Mouse (Mus musculus) lung, postnatal 0 days (tissue): ENCODE data around the gene B4galt5. TPM values are rescaled to one million over a fixed set of nuclear protein-coding genes. Genes with fewer than 3 reads are reported as not detected.

Source experiments
- ATAC-seq: fragments of 200-750 bp; cut with Nextera tagmentation; 2 replicates; pipeline ENCODE4 v1.8.0; 2017; ENCODE audit warnings: moderate library complexity
- DNase-seq: peaks from one replicate; pipeline ENCODE4 v3.0.0-alpha.2; 2016; ENCODE audit warnings: low spot score
- H3K27ac ChIP-seq: fragments of 300-500 bp; sonication (generic); 2 replicates; pipeline ENCODE4 v1.5.1; 2014; ENCODE audit warnings: antibody characterized with exemption, mild to moderate bottlenecking, low read length, mixed read lengths
- H3K27me3 ChIP-seq: fragments of 300-500 bp; sonication (generic); replicated peaks from 2 replicates; pipeline ENCODE4 v1.6.1; 2014; ENCODE audit warnings: low read length, mixed read lengths; ENCODE audit not compliant: insufficient read depth
- H3K36me3 ChIP-seq: fragments of 300-500 bp; sonication (generic); 2 replicates; pipeline ENCODE4 v1.6.1; 2014; ENCODE audit warnings: low read length, mixed read lengths; ENCODE audit not compliant: insufficient read depth
- H3K4me1 ChIP-seq: fragments of 300-500 bp; sonication (generic); 2 replicates; pipeline ENCODE4 v1.6.1; 2014; ENCODE audit warnings: antibody characterized with exemption, low read depth, low read length, mixed read lengths; ENCODE audit not compliant: insufficient read depth
- H3K4me2 ChIP-seq: fragments of 300-500 bp; sonication (generic); replicated peaks from 2 replicates; pipeline ENCODE4 v1.6.1; 2014; ENCODE audit warnings: low read depth, mild to moderate bottlenecking, low read length, moderate library complexity, mixed read lengths
- H3K4me3 ChIP-seq: fragments of 300-500 bp; sonication (generic); 2 replicates; pipeline ENCODE4 v1.5.1; 2014; ENCODE audit warnings: low read depth, low read length
- H3K9ac ChIP-seq: fragments of 300-500 bp; sonication (generic); replicated peaks from 2 replicates; pipeline ENCODE4 v1.6.1; 2014; ENCODE audit warnings: low read depth, mild to moderate bottlenecking
- H3K9me3 ChIP-seq: fragments of 300-500 bp; sonication (generic); 2 replicates; pipeline ENCODE4 v1.6.1; 2016; ENCODE audit warnings: low read length, mixed read lengths
- CTCF ChIP-seq: IDR thresholded peaks from 2 replicates; pipeline ENCODE4 v1.5.1; 2016; ENCODE audit warnings: antibody characterized with exemption, mild to moderate bottlenecking
- EP300 ChIP-seq: IDR thresholded peaks from 2 replicates; pipeline ENCODE4 v1.6.1; 2016; ENCODE audit warnings: antibody characterized with exemption, mild to moderate bottlenecking, control low read depth
- WGBS: fragments of 180-500 bp; shearing (Covaris S2); extraction: QIAGEN DNeasy Blood & Tissue Kit; methylation state at CpG from one replicate; pipeline ENCODE4 v1.1.7; 2014; 5-methylcytosine and 5-hydroxymethylcytosine counted together
- polyA plus RNA-seq: library from polyadenylated mRNA; unstranded; fragments of >200 nt; fragmentation: Nextera tagmentation; extraction: Ambion mirVana; gene quantifications from 2 replicates; pipeline ENCODE4 v1.2.1, GENCODE M21; 2015

The B4galt5 gene
- polyA plus RNA-seq, 1 experiment from 2014 or later: 10.3 TPM

GRCm38 (mm10) chr2:167347361-167347760 is 1.6 kb downstream of the B4galt5 start:
- H3K4me3 ChIP-seq: no peak overlapping the region; the same call in 1 of the 2 replicates
- H3K9me3 ChIP-seq: no peaks in the 10 kb centered on the region
- H3K4me1 ChIP-seq: peaks cover 12% of the 10 kb centered on the region; the same call in 1 of the 2 replicates
- WGBS: 75% methylated on average over 4 of the region's 4 CpGs
- no peak overlapping the region for H3K27ac ChIP-seq
- TF ChIP-seq CTCF (no peak), EP300 (no peak)
- H3K9ac ChIP-seq: no peak overlapping the region
- no peak for DNase-seq
- no peaks in the 10 kb centered on the region for H3K27me3 ChIP-seq
- no peaks in the 10 kb centered on the region for H3K36me3 ChIP-seq
- ATAC-seq: no peak
- peak overlapping the region; percentile 90; the same call in 1 of the 2 replicates for H3K4me2 ChIP-seq

GRCm38 (mm10) chr2:167345508-167346164 is 3.3 kb downstream of the B4galt5 start:
- H3K27me3 ChIP-seq: no peaks in the 10 kb centered on the region
- 45% methylated on average over 7 of the region's 7 CpGs for WGBS
- no peak overlapping the region for H3K27ac ChIP-seq
- no peaks in the 10 kb centered on the region for H3K9me3 ChIP-seq
- H3K4me3 ChIP-seq: no peak overlapping the region
- H3K4me2 ChIP-seq: no peak overlapping the region
- TF ChIP-seq CTCF (peak; percentile 21; the same call in 1 of the 2 replicates), EP300 (no peak)
- no peak overlapping the region for H3K9ac ChIP-seq
- DNase-seq: no peak
- ATAC-seq: no peak
- H3K36me3 ChIP-seq: no peaks in the 10 kb centered on the region
- peaks cover 10% of the 10 kb centered on the region; the same call in 1 of the 2 replicates for H3K4me1 ChIP-seq

DNA sequence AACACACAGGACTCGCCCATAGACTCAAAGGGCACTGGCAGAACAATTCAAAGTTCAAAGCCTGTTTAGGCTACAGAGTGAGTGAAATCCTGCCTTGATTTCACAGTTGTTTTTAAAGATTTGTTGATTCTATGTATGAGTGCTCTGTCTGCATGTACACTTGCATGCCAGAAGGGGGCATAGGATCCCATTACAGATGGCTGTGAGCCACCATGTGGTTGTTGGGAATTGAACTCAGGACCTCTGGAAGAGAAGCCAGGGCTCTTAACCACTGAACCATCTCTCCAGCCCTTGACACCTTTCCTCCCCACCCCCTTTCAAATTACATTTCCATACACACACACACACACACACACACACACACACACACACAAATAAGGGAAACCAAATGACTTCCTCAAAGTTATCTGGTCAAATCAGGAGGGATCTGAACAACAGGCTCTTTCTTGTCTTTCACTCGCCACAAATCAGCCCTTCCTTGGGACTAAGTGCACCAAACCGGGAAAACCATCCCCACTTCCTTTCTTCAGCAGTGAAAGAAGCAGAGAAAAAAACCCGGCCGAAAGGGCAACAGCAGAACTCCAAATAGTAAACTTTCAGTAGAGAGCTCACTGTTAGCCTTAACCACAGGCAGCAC is 4.0 kb downstream of the B4galt5 start:
- no peaks in the 10 kb centered on the region for H3K9me3 ChIP-seq
- no peak overlapping the region for H3K4me3 ChIP-seq
- DNase-seq: no peak
- no peak overlapping the region for H3K9ac ChIP-seq
- peaks cover 7% of the 10 kb centered on the region; the same call in 1 of the 2 replicates for H3K4me1 ChIP-seq
- no peak overlapping the region for H3K27ac ChIP-seq
- no peak for ATAC-seq
- H3K36me3 ChIP-seq: no peaks in the 10 kb centered on the region
- H3K27me3 ChIP-seq: no peaks in the 10 kb centered on the region
- TF ChIP-seq CTCF (peak; percentile 68), EP300 (no peak)
- WGBS: 34% methylated on average over 5 of the region's 5 CpGs
- H3K4me2 ChIP-seq: no peak overlapping the region

DNA sequence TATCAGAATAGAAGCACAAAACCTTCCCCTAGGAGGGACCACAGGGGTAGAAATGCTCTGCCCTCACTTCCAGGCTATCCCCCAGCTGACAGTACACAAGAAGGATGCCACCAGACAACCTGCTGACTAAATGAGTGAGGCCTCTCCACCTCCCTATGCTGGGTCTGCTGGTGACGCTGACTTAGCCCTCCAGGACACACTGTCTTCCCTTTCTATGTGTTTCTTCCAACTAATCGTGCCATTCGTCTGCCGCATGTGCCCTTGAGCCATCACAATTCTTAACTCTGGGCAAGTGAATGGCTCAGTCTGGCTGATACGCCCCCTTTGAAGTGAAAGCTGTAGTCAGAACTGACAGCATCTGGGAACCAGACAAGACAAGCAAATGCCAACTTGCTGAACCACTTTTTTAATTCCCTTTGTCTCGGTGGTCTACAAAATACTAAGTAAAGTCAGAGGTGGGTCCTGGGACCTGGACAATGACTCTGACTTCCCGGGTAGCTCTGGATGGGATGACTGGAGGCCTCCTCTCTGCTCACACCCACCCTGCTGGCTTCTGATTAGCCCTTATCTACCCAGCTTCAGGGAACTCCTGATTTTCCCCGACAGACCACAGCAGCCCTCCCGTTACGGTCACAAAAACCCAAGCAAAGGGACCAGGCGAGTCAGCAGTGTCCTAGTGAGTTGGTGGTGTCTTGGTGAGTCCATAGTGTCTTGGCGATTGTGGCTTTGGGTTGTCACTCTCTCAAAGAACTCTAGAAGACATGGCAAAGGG is 5.4 kb downstream of the B4galt5 start:
- ATAC-seq (no peak), DNase-seq (no peak)
- no peaks in the 10 kb centered on the region for H3K36me3 ChIP-seq
- peaks cover 4% of the 10 kb centered on the region; the same call in 1 of the 2 replicates for H3K4me1 ChIP-seq
- no peaks in the 10 kb centered on the region for H3K27me3 ChIP-seq
- no peak overlapping the region for H3K4me3 ChIP-seq
- H3K27ac ChIP-seq: no peak overlapping the region
- no peak overlapping the region for H3K4me2 ChIP-seq
- no peaks in the 10 kb centered on the region for H3K9me3 ChIP-seq
- 70% methylated on average over 12 of the region's 12 CpGs for WGBS
- H3K9ac ChIP-seq: no peak overlapping the region
- TF ChIP-seq CTCF: no peak
- TF ChIP-seq EP300: no peak

GRCm38 (mm10) chr2:167342876-167343275 is 6.1 kb downstream of the B4galt5 start:
- DNase-seq (no peak), ATAC-seq (no peak)
- 71% methylated on average over 6 of the region's 6 CpGs for WGBS
- Histone ChIP-seq H3K4me1 (no peaks in the 10 kb centered on the region), H3K4me3 (no peak overlapping the region), H3K27ac (no peak overlapping the region), H3K9ac (no peak overlapping the region), H3K4me2 (no peak overlapping the region), H3K36me3 (no peaks in the 10 kb centered on the region), H3K9me3 (no peaks in the 10 kb centered on the region), H3K27me3 (no peaks in the 10 kb centered on the region)
- TF ChIP-seq EP300: no peak

DNA sequence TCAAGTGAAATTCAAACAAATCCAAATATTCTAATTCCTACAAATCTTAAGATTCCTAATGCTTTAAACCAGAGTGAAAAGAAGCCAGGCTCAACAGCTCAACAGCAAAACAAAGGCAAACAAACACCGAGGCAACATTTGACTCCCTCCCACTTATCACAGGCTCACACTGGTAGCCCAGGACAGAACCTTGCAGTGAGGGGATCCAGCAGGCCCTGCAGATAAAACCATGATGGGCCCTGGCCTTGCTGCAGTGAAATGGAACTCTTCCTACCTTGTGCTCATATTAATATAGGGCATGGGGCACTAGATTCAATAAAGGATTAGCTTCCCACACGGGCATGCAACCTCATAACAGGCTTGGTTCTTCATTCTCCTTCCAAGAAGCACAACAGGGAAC is 11.4 kb downstream of the B4galt5 start:
- WGBS: 34% methylated on average over 2 of the region's 2 CpGs
- TF ChIP-seq EP300: no peak
- no peak for TF ChIP-seq CTCF
- no peaks in the 10 kb centered on the region for H3K9me3 ChIP-seq
- no peak overlapping the region for H3K9ac ChIP-seq
- no peak for ATAC-seq
- H3K4me3 ChIP-seq: no peak overlapping the region
- no peak overlapping the region for H3K27ac ChIP-seq
- no peak for DNase-seq
- H3K4me2 ChIP-seq: no peak overlapping the region
- H3K27me3 ChIP-seq: no peaks in the 10 kb centered on the region
- peaks cover 7% of the 10 kb centered on the region; the same call in 1 of the 2 replicates for H3K4me1 ChIP-seq
- H3K36me3 ChIP-seq: no peaks in the 10 kb centered on the region
